Mouse (Mus musculus) forelimb bud, embryonic 11.5 days (tissue): ENCODE measurements around the gene Ctnnal1.
A peak's percentile ranks its signal among the peaks of the same experiment; 100 is the strongest.

Source experiments
- DNase-seq: peaks from one replicate; pipeline ENCODE4 v3.0.0-alpha.2; 2012; ENCODE audit warnings: low read depth, low spot score

The Ctnnal1 gene

GRCm38 (mm10) chr4:56802669-56803150 lies 62.3 kb downstream of the Ctnnal1 start:
- no peak for DNase-seq

GRCm38 (mm10) chr4:56801907-56802668 lies 62.9 kb downstream of the Ctnnal1 start, which contains the start of the genes Elp1 and Fam206a:
TSS of gene Elp1 (minus strand) at chr4:56802331.
TSS of gene Fam206a (plus strand) at chr4:56802345.
- peak; percentile 92 for DNase-seq

- DNase-seq = no peak
Observed at GRCm38 (mm10) chr4:56791373-56791772, 73.6 kb downstream of the Ctnnal1 start.

- no peak for DNase-seq
Observed at GRCm38 (mm10) chr4:56771065-56771464, 93.9 kb downstream of the Ctnnal1 start.

- DNase-seq = no peak
Observed at GRCm38 (mm10) chr4:56768913-56769312, 96.1 kb downstream of the Ctnnal1 start.

- DNase-seq = no peak
Observed at GRCm38 (mm10) chr4:56767861-56768284, 97.1 kb downstream of the Ctnnal1 start.
